Mouse (Mus musculus) kidney, adult 18-20 months (tissue): ENCODE results near the gene Ehmt2.

Experiments
- DNase-seq: peaks from one replicate; pipeline ENCODE4 v3.0.0; 2021

Ehmt2 gene

GRCm38 (mm10) chr17:34898160-34898586 lies at the start of gene Ehmt2, which contains the start of gene C2:
Gene Ehmt2, plus strand, starts transcription at chr17:34898469.
Gene C2, minus strand, starts transcription at chr17:34898265.
- DNase-seq: peak; percentile 86

- DNase-seq: peak; percentile 96
Measured at GRCm38 (mm10) chr17:34849722-34850516, 48.4 kb upstream of the Ehmt2 start, which contains the start of the genes Skiv2l and Nelfe. Gene Skiv2l, minus strand, starts transcription at chr17:34850210. Gene Nelfe, plus strand, starts transcription at chr17:34850391.

GRCm38 (mm10) chr17:34850517-34851125 lies 47.6 kb upstream of the Ehmt2 start:
- no peak for DNase-seq

- no peak for DNase-seq
Measured at GRCm38 (mm10) chr17:34853511-34853910, 44.8 kb upstream of the Ehmt2 start.

GRCm38 (mm10) chr17:34854761-34855160 lies 43.5 kb upstream of the Ehmt2 start:
- DNase-seq: no peak

GRCm38 (mm10) chr17:34855825-34856224 lies 42.4 kb upstream of the Ehmt2 start:
- DNase-seq: peak; percentile 67

- no peak for DNase-seq
Measured at GRCm38 (mm10) chr17:34858670-34859069, 39.6 kb upstream of the Ehmt2 start.

GRCm38 (mm10) chr17:34860514-34860913 lies 37.8 kb upstream of the Ehmt2 start:
- no peak for DNase-seq

- DNase-seq: no peak
Measured at GRCm38 (mm10) chr17:34861704-34862415, 36.4 kb upstream of the Ehmt2 start.

- peak; percentile 76 for DNase-seq
Measured at GRCm38 (mm10) chr17:34862416-34863081, 35.7 kb upstream of the Ehmt2 start, which contains the start of gene Cfb. Gene Cfb, minus strand, starts transcription at chr17:34862518.

- DNase-seq: no peak
Measured at GRCm38 (mm10) chr17:34865981-34866380, 32.3 kb upstream of the Ehmt2 start.

GRCm38 (mm10) chr17:34874321-34874720 lies 23.9 kb upstream of the Ehmt2 start:
- DNase-seq: no peak

- DNase-seq: no peak
Measured at GRCm38 (mm10) chr17:34879336-34879879, 18.9 kb upstream of the Ehmt2 start, which contains the start of gene Zbtb12. Gene Zbtb12, plus strand, starts transcription at chr17:34879483.

- no peak for DNase-seq
Measured at GRCm38 (mm10) chr17:34881166-34881565, 17.1 kb upstream of the Ehmt2 start.

- DNase-seq: peak; percentile 32
Measured at GRCm38 (mm10) chr17:34881683-34882310, 16.5 kb upstream of the Ehmt2 start, which contains the start of gene Gm20547. Gene Gm20547, minus strand, starts transcription at chr17:34882042.

- DNase-seq: no peak
Measured at GRCm38 (mm10) chr17:34883332-34883731, 14.9 kb upstream of the Ehmt2 start.

GRCm38 (mm10) chr17:34884704-34885103 lies 13.6 kb upstream of the Ehmt2 start:
- DNase-seq: no peak

- DNase-seq: no peak
Measured at GRCm38 (mm10) chr17:34885615-34886014, 12.7 kb upstream of the Ehmt2 start.

GRCm38 (mm10) chr17:34887942-34888341 lies 10.3 kb upstream of the Ehmt2 start:
- no peak for DNase-seq

- no peak for DNase-seq
Measured at GRCm38 (mm10) chr17:34890074-34890743, 8.1 kb upstream of the Ehmt2 start.

- no peak for DNase-seq
Measured at GRCm38 (mm10) chr17:34891377-34891776, 6.9 kb upstream of the Ehmt2 start.
